Mouse (Mus musculus) activated CD4-positive, CD25-positive, alpha-beta regulatory T cell (primary cell): ENCODE measurements around the gene Btbd35f6. TPM values are rescaled to one million over a fixed set of nuclear protein-coding genes. Genes with fewer than 3 reads are reported as not detected.

ENCODE experiments used
- polyA plus RNA-seq, 2 experiments: library from polyadenylated mRNA; unstranded; fragments of 100-300 nt; shearing (Covaris generic); gene quantifications; one replicate each; pipeline ENCODE4 v1.2.1; 2017

Gene Btbd35f6
- polyA plus RNA-seq: not detected

DNA sequence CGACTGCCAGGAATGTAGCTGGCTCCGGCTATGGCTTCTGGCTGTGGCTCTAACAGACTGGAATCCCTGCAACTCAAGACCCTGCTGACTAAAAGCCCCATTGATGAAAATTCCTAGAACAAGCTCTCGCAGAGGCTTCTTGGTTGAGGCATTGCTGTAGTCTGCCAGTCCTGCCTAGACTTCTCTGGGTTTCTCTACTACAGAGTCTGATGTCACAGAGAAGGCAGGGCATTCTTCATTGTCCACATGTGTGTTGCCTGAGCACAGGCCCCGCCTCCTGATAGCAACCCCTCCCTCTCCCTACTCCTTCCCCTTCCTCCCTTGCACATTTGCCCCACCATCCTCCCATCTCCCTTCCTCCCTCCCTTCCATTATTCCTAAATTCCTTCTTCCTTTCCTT is at the start of gene Btbd35f6:
TSS of gene Btbd35f6 (minus strand) at position 101 of the 400 bp plus-strand sequence.

DNA sequence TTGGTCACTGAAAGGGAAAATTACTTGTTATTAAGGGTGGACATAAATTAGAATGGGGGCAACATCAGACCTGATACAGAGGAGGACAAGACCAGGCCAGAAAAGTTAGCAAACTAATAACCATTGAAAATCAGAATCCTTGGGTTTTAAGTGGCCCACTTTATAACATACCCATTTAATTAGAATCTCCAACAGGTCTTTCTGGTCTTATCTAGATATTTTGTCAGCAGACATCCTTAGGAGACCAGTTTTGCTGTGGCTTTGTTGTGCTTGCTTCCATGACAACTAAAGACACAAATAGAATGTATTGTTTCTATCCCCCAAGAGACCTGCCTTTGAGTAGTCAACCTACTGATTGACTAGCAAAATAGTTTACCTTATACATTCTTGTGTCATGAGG is 30.4 kb upstream of the Btbd35f6 start, which contains the start of gene Gm21870:
TSS of gene Gm21870 (minus strand) at position 101 of the 400 bp plus-strand sequence.

Other genes with a start within 250 kb of the Btbd35f6 start
- gene Gm21870, start 30.3 kb upstream of the Btbd35f6 start, polyA plus RNA-seq: under 1 TPM in 1 of 2 experiments, not detected in 1; 0.87 TPM
- not detected for gene Btbd35f9, start 205.0 kb upstream of the Btbd35f6 start, polyA plus RNA-seq